Mouse (Mus musculus) retina, postnatal 1 day (tissue): ENCODE measurements at regions not wholly inside any gene's neighbourhood (a gene's known extent, or its start where the extent isn't known, plus 50 kb on each side); places are given as distances from the start of the nearest gene placed in this dataset.

Experiments
- DNase-seq: peaks from one replicate; pipeline ENCODE4 v3.0.0-alpha.2; 2012

- no peak for DNase-seq
These were observed 1832.0 kb upstream of the Pcdh7 start for GRCm38 (mm10) chr5:55885658-55886312.

- no peak for DNase-seq
These were observed 1825.9 kb upstream of the Pcdh7 start for GRCm38 (mm10) chr5:55891729-55892308.

GRCm38 (mm10) chr5:55941494-55941893, 1776.3 kb upstream of the Pcdh7 start:
- no peak for DNase-seq

GRCm38 (mm10) chr5:55976505-55976904, 1741.3 kb upstream of the Pcdh7 start:
- no peak for DNase-seq

GRCm38 (mm10) chr5:56007861-56008260, 1709.9 kb upstream of the Pcdh7 start:
- peak; percentile 2 for DNase-seq

- peak; percentile 9 for DNase-seq
These were observed 1697.3 kb upstream of the Pcdh7 start for GRCm38 (mm10) chr5:56020463-56020862.
